Mouse (Mus musculus) intestine, embryonic 14.5 days (tissue): Measurements from ENCODE around the gene Mcoln1. TPM values are rescaled to one million over a fixed set of nuclear protein-coding genes. Genes with fewer than 3 reads are reported as not detected.

Experiments used
- ATAC-seq: fragments of 200-750 bp; cut with Nextera tagmentation; replicated peaks from 2 replicates; pipeline ENCODE4 v1.8.0; 2017; ENCODE audit warnings: low read depth, moderate number of reproducible peaks, moderate TSS enrichment, moderate library complexity; ENCODE audit not compliant: low FRiP score, low TSS enrichment
- DNase-seq: peaks from one replicate; pipeline ENCODE4 v3.0.0-alpha.2; 2018; ENCODE audit warnings: low spot score
- H3K27ac ChIP-seq: fragments of 300-500 bp; sonication (generic); 2 replicates; pipeline ENCODE4 v1.5.1; 2014; ENCODE audit warnings: low read depth, mild to moderate bottlenecking, control low read depth
- H3K27me3 ChIP-seq: fragments of 300-500 bp; sonication (generic); replicated peaks from 2 replicates; pipeline ENCODE4 v1.6.1; 2014; ENCODE audit warnings: low read length, control low read depth; ENCODE audit not compliant: control insufficient read depth, insufficient read depth
- H3K36me3 ChIP-seq: fragments of 300-500 bp; sonication (generic); 2 replicates; pipeline ENCODE4 v1.6.1; 2014; ENCODE audit warnings: low read length, control low read depth; ENCODE audit not compliant: control insufficient read depth, insufficient read depth
- H3K4me1 ChIP-seq: fragments of 300-500 bp; sonication (generic); replicated peaks from 2 replicates; pipeline ENCODE4 v1.6.1; 2014; ENCODE audit warnings: low read length, control low read depth, mixed read lengths; ENCODE audit not compliant: control insufficient read depth, insufficient read depth
- H3K4me2 ChIP-seq: fragments of 300-500 bp; sonication (generic); 2 replicates; pipeline ENCODE4 v1.6.1; 2014; ENCODE audit warnings: low read length
- H3K4me3 ChIP-seq: fragments of 300-500 bp; sonication (generic); 2 replicates; pipeline ENCODE4 v1.5.1; 2014; ENCODE audit warnings: low read depth, low read length, control low read depth, mixed read lengths
- H3K9ac ChIP-seq: fragments of 300-500 bp; sonication (generic); 2 replicates; pipeline ENCODE4 v1.6.1; 2014; ENCODE audit warnings: mild to moderate bottlenecking, low read length
- H3K9me3 ChIP-seq: fragments of 300-500 bp; sonication (generic); 2 replicates; pipeline ENCODE4 v1.6.1; 2016; ENCODE audit warnings: low read length, control low read depth; ENCODE audit not compliant: control insufficient read depth
- WGBS: fragments of 180-500 bp; shearing (Covaris S2); extraction: QIAGEN DNeasy Blood & Tissue Kit; methylation state at CpG from one replicate; pipeline ENCODE4 v1.1.7; 2014; 5-methylcytosine and 5-hydroxymethylcytosine counted together
- polyA plus RNA-seq: library from polyadenylated mRNA; unstranded; fragments of >200 nt; fragmentation: Nextera tagmentation; extraction: Ambion mirVana; gene quantifications from 2 replicates; pipeline ENCODE4 v1.2.1, GENCODE M21; 2014

The Mcoln1 gene
- polyA plus RNA-seq, 1 experiment from 2014 or later, result 41.8 TPM

DNA sequence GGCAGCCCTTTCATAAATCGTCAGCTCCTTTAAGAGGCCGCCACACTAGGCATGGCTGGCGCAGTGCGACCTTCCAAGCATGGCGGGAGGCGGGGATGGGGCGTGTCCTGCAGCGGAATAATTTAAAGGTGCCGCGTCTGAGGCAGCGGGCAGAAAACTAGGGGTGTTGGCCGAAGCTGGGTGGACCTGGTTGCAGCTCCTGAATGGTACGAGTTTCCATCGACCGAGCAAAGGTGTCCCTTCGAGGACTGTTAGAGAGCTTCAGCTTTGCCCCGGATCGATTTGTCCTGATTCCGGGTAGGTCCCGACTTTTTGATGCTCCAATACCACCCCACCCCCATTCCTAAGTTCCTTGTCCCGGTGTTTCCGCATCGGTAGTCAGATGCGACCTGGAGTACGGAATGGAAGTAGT, 15.0 kb downstream of the Mcoln1 start, which contains the start of gene Pnpla6:
Gene Pnpla6, plus strand, starts transcription at position 125 of the 412 bp plus-strand sequence.
- H3K9me3 ChIP-seq, result no peaks in the 10 kb centered on the region
- ATAC-seq, result peak; percentile 69
- peak within 1 kb of the TSS; percentile 74; the same call in 1 of the 2 replicates for H3K27ac ChIP-seq
- H3K36me3 ChIP-seq, result peaks cover 32% of the 10 kb centered on the region
- H3K4me2 ChIP-seq, result peak within 1 kb of the TSS; percentile 63
- WGBS, result under 1% methylated on average over 25 of the region's 25 CpGs
- H3K27me3 ChIP-seq, result no peaks in the 10 kb centered on the region
- DNase-seq, result peak; percentile 94
- peak within 1 kb of the TSS; percentile 73 for H3K4me3 ChIP-seq
- H3K4me1 ChIP-seq, result no peaks in the 10 kb centered on the region
- peak within 1 kb of the TSS; percentile 61 for H3K9ac ChIP-seq

DNA sequence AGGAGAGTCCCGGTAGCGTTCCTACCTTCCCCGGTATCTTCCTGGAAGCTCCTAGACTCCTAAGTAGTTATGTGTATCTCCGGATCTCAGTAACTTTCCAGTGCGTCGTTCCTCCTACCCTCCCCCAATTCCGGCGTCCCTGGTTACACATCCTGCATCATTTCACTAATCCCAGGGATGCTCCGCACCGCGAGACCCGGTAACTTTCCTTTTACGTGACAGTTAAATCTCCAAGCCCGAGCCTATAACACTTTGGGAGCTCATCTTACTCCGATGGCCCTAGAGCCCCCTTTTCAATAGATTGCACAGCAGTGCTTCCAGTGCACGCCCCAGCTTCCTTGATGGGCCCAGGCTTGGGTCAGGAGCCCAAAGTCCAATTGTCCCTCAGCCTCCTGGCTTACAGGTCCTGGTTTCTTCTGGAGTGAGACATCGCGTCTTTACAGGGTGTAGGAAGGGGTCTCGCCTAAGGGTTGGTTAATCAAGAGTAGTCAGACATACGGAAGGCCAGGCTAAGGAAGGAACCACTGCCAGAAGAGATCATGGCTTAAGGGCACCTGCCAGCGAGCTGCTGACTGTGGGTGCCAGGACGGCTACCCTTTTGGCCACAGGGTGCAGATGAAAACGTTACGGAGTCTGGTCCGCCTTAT, 15.6 kb downstream of the Mcoln1 start:
- DNase-seq (peak; percentile 81), ATAC-seq (peak; percentile 49)
- Histone ChIP-seq H3K36me3 (peaks cover 27% of the 10 kb centered on the region), H3K9ac (peak overlapping the region; percentile 61), H3K4me3 (peak overlapping the region; percentile 73), H3K4me2 (peak overlapping the region; percentile 63), H3K4me1 (no peaks in the 10 kb centered on the region), H3K9me3 (no peaks in the 10 kb centered on the region), H3K27me3 (no peaks in the 10 kb centered on the region), H3K27ac (peak overlapping the region; percentile 74; the same call in 1 of the 2 replicates)
- under 1% methylated on average over 25 of the region's 25 CpGs for WGBS

DNA sequence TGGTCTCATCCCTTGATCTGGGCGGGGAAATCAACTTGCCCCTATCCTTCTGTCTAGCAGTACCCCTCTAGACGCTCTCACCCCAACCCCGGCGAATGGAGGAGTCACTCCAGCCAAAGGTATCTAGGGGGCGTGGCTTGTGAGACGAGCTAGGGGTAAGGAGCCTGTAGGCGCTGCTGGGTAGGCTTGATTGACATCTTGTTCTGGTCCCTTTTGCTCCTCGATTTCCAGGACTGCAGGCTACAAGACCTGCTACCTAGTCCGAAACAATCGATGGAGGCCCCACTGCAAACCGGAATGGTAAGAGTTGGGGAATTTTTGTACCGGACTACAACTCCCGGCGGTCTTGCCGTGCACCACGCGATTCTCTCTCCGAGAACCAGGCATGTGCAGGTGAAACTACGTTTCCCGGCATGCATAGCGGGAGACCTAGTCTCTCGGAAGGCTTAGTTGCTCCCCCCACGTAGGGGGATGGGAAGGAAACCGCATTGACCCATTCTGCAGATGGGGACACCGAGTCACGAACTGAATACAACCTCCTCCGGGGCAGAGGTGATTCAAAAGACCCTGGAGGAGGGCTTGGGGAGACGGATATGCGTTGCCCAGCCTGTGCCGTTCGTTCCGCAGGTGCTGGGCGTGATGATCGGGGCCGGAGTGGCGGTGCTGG, 16.3 kb downstream of the Mcoln1 start:
- H3K9ac ChIP-seq, result peak overlapping the region; percentile 61
- H3K27me3 ChIP-seq, result no peaks in the 10 kb centered on the region
- H3K9me3 ChIP-seq, result no peaks in the 10 kb centered on the region
- DNase-seq (peak; percentile 92), ATAC-seq (peak; percentile 86)
- no peaks in the 10 kb centered on the region for H3K4me1 ChIP-seq
- WGBS, result under 1% methylated on average over 36 of the region's 36 CpGs
- peak overlapping the region; percentile 73 for H3K4me3 ChIP-seq
- H3K27ac ChIP-seq, result peak overlapping the region; percentile 74; the same call in 1 of the 2 replicates
- peak overlapping the region; percentile 63 for H3K4me2 ChIP-seq
- peaks cover 22% of the 10 kb centered on the region for H3K36me3 ChIP-seq

DNA sequence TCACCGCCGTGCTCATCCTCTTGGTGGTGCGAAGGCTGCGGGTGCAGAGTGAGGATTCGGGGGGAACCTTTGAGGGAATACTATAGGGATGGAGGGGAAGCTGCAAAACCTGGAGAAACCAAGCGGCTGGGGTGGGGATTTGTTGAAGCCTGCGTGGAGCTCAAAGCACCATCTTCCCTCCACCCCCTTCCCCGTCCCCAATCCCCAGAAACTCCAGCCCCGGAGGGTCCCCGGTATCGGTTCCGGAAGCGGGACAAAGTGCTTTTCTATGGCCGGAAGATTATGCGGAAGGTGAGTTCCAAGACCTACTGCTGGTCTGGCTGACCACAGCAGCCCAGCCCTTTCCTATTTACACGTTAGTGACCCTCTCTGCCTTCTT, 16.8 kb downstream of the Mcoln1 start:
- Histone ChIP-seq H3K4me1 (no peaks in the 10 kb centered on the region), H3K9me3 (no peaks in the 10 kb centered on the region), H3K27ac (peak overlapping the region; percentile 74; the same call in 1 of the 2 replicates), H3K9ac (peak overlapping the region; percentile 61), H3K4me3 (peak overlapping the region; percentile 73), H3K4me2 (peak overlapping the region; percentile 63), H3K27me3 (no peaks in the 10 kb centered on the region), H3K36me3 (peaks cover 19% of the 10 kb centered on the region)
- ATAC-seq (no peak), DNase-seq (no peak)
- 4% methylated on average over 16 of the region's 16 CpGs for WGBS

DNA sequence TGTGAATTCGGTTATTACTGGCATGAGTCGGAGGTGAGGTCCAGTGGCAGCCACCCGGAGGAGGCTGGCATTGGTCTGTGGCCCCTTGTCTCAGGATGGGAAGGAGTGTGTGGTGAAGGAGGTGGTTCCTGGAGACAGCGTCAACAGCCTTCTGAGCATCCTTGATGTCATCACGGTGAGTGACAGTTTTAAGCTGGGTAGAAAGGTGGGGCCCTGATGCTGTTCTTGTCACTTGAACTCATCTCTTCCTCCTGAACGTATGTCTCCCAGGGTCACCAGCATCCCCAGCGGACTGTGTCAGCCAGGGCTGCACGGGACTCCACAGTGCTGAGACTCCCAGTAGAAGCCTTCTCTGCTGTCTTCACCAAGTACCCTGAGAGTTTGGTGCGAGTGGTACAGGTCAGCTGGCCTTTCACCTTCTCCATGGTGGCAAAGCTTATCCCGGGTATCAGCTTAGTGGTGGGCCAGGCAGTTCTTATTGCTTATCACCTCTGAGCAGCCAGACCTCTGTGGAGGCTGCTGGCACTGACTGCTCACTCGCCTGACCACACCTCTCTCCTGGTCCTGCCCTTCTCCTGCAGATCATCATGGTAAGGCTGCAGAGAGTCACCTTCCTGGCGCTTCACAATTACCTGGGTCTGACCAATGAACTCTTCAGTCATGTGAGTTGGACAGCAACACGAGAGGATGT, 21.9 kb downstream of the Mcoln1 start:
- H3K4me2 ChIP-seq, result no peak overlapping the region
- H3K4me3 ChIP-seq, result no peak overlapping the region
- DNase-seq (no peak), ATAC-seq (no peak)
- H3K4me1 ChIP-seq, result no peaks in the 10 kb centered on the region
- no peak overlapping the region for H3K27ac ChIP-seq
- no peak overlapping the region for H3K9ac ChIP-seq
- WGBS, result 90% methylated on average over 13 of the region's 13 CpGs
- no peaks in the 10 kb centered on the region for H3K27me3 ChIP-seq
- no peaks in the 10 kb centered on the region for H3K9me3 ChIP-seq
- H3K36me3 ChIP-seq, result peaks cover 30% of the 10 kb centered on the region

DNA sequence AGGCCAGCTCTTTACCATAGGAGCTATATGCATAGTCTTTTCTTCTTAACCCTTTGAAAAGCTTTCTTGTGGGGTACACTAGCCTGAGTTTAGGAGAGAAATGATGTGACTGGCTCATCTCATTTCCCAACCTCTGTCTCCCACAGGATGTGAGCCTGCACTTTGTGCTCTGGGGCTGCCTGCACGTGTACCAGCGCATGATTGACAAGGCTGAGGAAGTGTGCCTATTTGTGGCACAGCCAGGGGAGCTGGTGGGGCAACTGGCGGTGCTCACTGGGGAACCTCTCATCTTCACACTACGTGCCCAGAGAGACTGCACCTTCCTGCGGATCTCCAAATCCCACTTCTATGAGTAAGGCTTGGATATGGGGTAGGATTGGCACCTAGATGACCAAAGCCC, 30.6 kb downstream of the Mcoln1 start:
- H3K9me3 ChIP-seq, result no peaks in the 10 kb centered on the region
- no peak overlapping the region for H3K27ac ChIP-seq
- H3K9ac ChIP-seq, result no peak overlapping the region
- no peaks in the 10 kb centered on the region for H3K4me1 ChIP-seq
- no peaks in the 10 kb centered on the region for H3K27me3 ChIP-seq
- H3K4me2 ChIP-seq, result no peak overlapping the region
- WGBS, result 89% methylated on average over 5 of the region's 5 CpGs
- ATAC-seq, result no peak
- DNase-seq, result no peak
- peaks cover 35% of the 10 kb centered on the region for H3K36me3 ChIP-seq
- no peak overlapping the region for H3K4me3 ChIP-seq

DNA sequence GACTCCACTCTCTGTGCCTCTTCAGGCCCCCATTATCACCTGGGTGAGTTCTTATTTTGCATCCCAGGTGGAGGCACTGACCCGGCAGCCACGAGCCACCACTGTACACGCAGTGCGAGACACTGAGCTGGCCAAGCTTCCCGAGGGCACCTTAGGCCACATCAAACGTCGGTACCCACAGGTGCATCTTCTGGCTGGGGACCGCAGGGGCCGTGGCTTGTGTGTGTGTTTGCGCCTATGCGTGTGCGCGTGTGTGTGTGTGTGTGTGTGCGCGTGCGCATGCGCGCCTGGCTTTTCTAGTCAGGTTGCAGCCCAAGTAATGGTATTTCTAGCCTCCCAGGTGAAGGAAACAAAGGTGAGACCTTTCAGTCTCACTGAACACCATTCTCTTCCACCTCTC, 31.7 kb downstream of the Mcoln1 start:
- H3K4me3 ChIP-seq, result no peak overlapping the region
- no peaks in the 10 kb centered on the region for H3K9me3 ChIP-seq
- no peak overlapping the region for H3K9ac ChIP-seq
- H3K4me1 ChIP-seq, result no peaks in the 10 kb centered on the region
- H3K36me3 ChIP-seq, result peaks cover 45% of the 10 kb centered on the region
- WGBS, result 92% methylated on average over 18 of the region's 18 CpGs
- no peaks in the 10 kb centered on the region for H3K27me3 ChIP-seq
- no peak for DNase-seq
- ATAC-seq, result no peak
- H3K4me2 ChIP-seq, result no peak overlapping the region
- H3K27ac ChIP-seq, result no peak overlapping the region

DNA sequence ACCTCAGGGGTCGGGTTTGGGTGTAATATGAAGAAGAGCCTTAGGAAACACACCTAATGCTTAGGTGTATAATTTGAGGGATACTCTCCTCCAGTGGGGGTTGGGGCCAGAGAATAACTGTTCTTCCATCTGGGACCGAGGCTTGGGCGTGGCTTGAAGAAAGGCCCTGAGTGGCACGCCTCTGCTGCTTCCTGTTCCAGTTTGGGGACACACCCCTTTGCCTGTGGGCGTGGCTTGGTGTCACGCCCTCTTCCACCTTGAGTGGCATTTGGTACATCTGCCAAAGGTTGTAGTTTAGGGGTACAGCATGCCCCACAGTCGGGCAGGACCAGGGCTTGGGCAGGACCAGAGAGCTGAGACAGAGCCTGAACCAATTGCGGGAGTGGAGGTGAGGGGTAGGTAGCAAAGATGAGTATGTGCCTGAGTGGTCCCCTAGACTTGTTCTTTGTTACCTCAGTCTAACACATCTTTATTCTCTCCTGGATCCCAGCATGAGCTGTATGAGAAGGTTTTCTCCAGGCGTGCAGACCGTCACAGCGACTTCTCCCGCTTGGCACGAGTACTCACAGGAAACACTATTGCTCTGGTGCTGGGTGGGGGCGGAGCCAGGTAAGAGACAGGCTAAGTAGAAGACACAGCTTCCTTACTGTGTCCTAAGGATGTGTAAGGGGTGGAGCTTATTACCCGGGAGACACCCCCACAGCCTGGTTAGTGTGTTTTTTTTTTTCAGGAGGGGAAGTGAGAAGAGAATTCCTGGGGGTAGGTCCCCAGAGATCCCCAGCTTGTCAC, 36.0 kb downstream of the Mcoln1 start:
- ATAC-seq (no peak; the same call in 1 of the 2 replicates), DNase-seq (no peak)
- no peak overlapping the region for H3K4me2 ChIP-seq
- no peaks in the 10 kb centered on the region for H3K4me1 ChIP-seq
- no peaks in the 10 kb centered on the region for H3K27me3 ChIP-seq
- no peak overlapping the region for H3K4me3 ChIP-seq
- no peaks in the 10 kb centered on the region for H3K9me3 ChIP-seq
- H3K27ac ChIP-seq, result no peak overlapping the region
- 67% methylated on average over 15 of the region's 15 CpGs for WGBS
- peaks cover 74% of the 10 kb centered on the region for H3K36me3 ChIP-seq
- H3K9ac ChIP-seq, result no peak overlapping the region
